Mouse (Mus musculus) yolk sac, embryonic 10.5 days (tissue): ENCODE measurements around the gene Pttg1.

Experiments
- DNase-seq: peaks from one replicate; pipeline ENCODE4 v3.0.0-alpha.2; 2017; ENCODE audit warnings: low spot score

Gene Pttg1

GRCm38 (mm10) chr11:43408888-43409287 lies 17.2 kb downstream of the Pttg1 start:
- no peak for DNase-seq

- no peak for DNase-seq
These were observed 21.8 kb downstream of the Pttg1 start for GRCm38 (mm10) chr11:43404150-43404807.

- no peak for DNase-seq
These were observed 25.9 kb downstream of the Pttg1 start for GRCm38 (mm10) chr11:43400131-43400530.

GRCm38 (mm10) chr11:43399297-43399696 lies 26.8 kb downstream of the Pttg1 start:
- DNase-seq = no peak

- no peak for DNase-seq
These were observed 29.4 kb downstream of the Pttg1 start for GRCm38 (mm10) chr11:43396672-43397071.

GRCm38 (mm10) chr11:43396246-43396645 lies 29.8 kb downstream of the Pttg1 start:
- DNase-seq = no peak

- no peak for DNase-seq
These were observed 30.7 kb downstream of the Pttg1 start for GRCm38 (mm10) chr11:43395073-43395948.

GRCm38 (mm10) chr11:43393325-43393724 lies 32.7 kb downstream of the Pttg1 start:
- no peak for DNase-seq

GRCm38 (mm10) chr11:43392757-43393156 lies 33.3 kb downstream of the Pttg1 start:
- DNase-seq = no peak

- no peak for DNase-seq
These were observed 36.9 kb downstream of the Pttg1 start for GRCm38 (mm10) chr11:43389118-43389517.

GRCm38 (mm10) chr11:43388122-43389097 lies 37.6 kb downstream of the Pttg1 start:
- no peak for DNase-seq

GRCm38 (mm10) chr11:43387004-43387880 lies 38.8 kb downstream of the Pttg1 start:
- no peak for DNase-seq

GRCm38 (mm10) chr11:43385716-43386115 lies 40.3 kb downstream of the Pttg1 start:
- no peak for DNase-seq

GRCm38 (mm10) chr11:43385055-43385649 lies 40.9 kb downstream of the Pttg1 start:
- peak; percentile 57 for DNase-seq

- no peak for DNase-seq
These were observed 42.5 kb downstream of the Pttg1 start for GRCm38 (mm10) chr11:43383581-43383980.

- DNase-seq = no peak
These were observed 45.1 kb downstream of the Pttg1 start for GRCm38 (mm10) chr11:43380901-43381300.

GRCm38 (mm10) chr11:43379911-43380485 lies 46.1 kb downstream of the Pttg1 start:
- no peak for DNase-seq

- no peak for DNase-seq
These were observed 46.6 kb downstream of the Pttg1 start for GRCm38 (mm10) chr11:43379488-43379887.

- no peak for DNase-seq
These were observed 48.8 kb downstream of the Pttg1 start for GRCm38 (mm10) chr11:43377083-43377850.

GRCm38 (mm10) chr11:43376598-43376997 lies 49.5 kb downstream of the Pttg1 start:
- DNase-seq = no peak
